In the genomic region with DNA sequence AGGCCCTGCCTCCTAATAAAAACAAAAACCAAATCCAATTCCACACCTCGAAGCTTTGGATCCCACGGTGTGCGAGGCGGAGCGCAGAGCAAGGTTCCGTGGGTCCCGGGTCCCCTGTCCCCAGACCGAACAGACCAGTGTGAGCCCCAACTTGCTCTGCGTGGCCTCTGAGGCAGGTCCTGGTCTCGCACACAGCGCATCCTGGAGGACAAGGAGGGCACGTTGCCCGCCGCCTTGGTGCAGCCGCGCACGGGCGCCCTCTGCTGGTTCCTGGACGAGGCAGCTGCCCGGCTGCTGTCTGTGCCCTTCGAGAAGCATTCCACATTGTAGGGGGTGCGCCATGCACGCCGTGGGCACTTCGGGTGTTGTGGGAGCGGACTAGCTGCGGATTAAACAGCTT, we compare ENCODE assay signal across 9 mouse cellular contexts. TPM values are rescaled to one million over a fixed set of nuclear protein-coding genes. Genes with fewer than 3 reads are reported as not detected.
DNase-seq lines count a peak whose midpoint lies in the region; ATAC-seq lines count a peak whose summit lies in the region.
"Had no signal": no experiment of that assay in that cellular context is flagged by ENCODE, and none has a peak within 500 bp of the region (broad histone marks: within the 10 kb centered on the region; RNA-seq: fewer than 3 reads in every experiment).

No protein-coding gene starts in this region.

- peak; percentile 2; the same call in 1 of the 2 replicates for ATAC-seq in hindbrain, embryonic 13.5 days (ENCODE audit: low FRiP score)

- H3K9me3 ChIP-seq in hindbrain, embryonic 13.5 days, result no peaks in the 10 kb centered on the region

- peak overlapping the region; percentile 23; the same call in 1 of the 2 replicates for H3K4me2 ChIP-seq in hindbrain, embryonic 13.5 days

- peaks cover 11% of the 10 kb centered on the region for H3K27me3 ChIP-seq in hindbrain, embryonic 13.5 days

- H3K9ac ChIP-seq in hindbrain, embryonic 13.5 days, result peak overlapping the region; percentile 21; the same call in 1 of the 2 replicates

- peak; percentile 80 for DNase-seq in MN1 (ENCODE audit: low spot score)
- peak; percentile 92 for DNase-seq in cerebellum, adult 9-10 months
- peak; percentile 75 to 94 for DNase-seq in frontal cortex, adult 2 months (ENCODE audit: extremely low spot score in 1 of 2, low spot score in 1 of 2)
- peak; percentile 89 to 96 for DNase-seq in layer of hippocampus, postnatal 25 days (ENCODE audit: extremely low spot score in 1 of 2, low spot score in 1 of 2)
- DNase-seq in lung, postnatal 25 days (ENCODE audit: low spot score), result peak; percentile 86
- peak; percentile 63 for DNase-seq in retina, adult 2 months (ENCODE audit: low read depth, low spot score)
- DNase-seq in thymus, postnatal 14 days, result peak; percentile 94

- 8% methylated on average over 27 of the region's 27 CpGs for WGBS in hindbrain, embryonic 13.5 days

- peaks cover 38% of the 10 kb centered on the region for H3K4me1 ChIP-seq in hindbrain, embryonic 13.5 days (replicated peaks)

- no peak overlapping the region for H3K4me3 ChIP-seq in hindbrain, embryonic 13.5 days

- peaks cover 25% of the 10 kb centered on the region for H3K36me3 ChIP-seq in hindbrain, embryonic 13.5 days

- no peak overlapping the region for H3K27ac ChIP-seq in hindbrain, embryonic 13.5 days

RNA-seq across cellular contexts. Expression of a gene that starts 1.6 kb away (rescaled TPM):
- 4.3 and 4.5 TPM in 2 replicates for polyA plus RNA-seq in frontal cortex, adult 2 months (2012; rRNA removed)
- 6.9 and 8.2 TPM in 2 replicates for polyA plus RNA-seq in hindbrain, embryonic 13.5 days (2015; fragmentation: Nextera tagmentation; extraction: Ambion mirVana)
- total RNA-seq in layer of hippocampus, postnatal 25 days (2021), result 1 to 10 TPM; 2.7 to 4.3 TPM

RNA-seq across cellular contexts. Expression of a gene that starts 3.9 kb away (rescaled TPM):
- polyA plus RNA-seq in frontal cortex, adult 2 months (2012; rRNA removed), result 45.6 and 51.6 TPM in 2 replicates
- 197 and 204 TPM in 2 replicates for polyA plus RNA-seq in hindbrain, embryonic 13.5 days (2015; fragmentation: Nextera tagmentation; extraction: Ambion mirVana)
- total RNA-seq in layer of hippocampus, postnatal 25 days (2021), result 10 to 100 TPM; 36.3 to 38.9 TPM

RNA-seq across cellular contexts. Expression of a gene that starts 14.9 kb away (rescaled TPM):
- polyA plus RNA-seq in frontal cortex, adult 2 months (2012; rRNA removed), result 99.4 and 104 TPM in 2 replicates
- polyA plus RNA-seq in hindbrain, embryonic 13.5 days (2015; fragmentation: Nextera tagmentation; extraction: Ambion mirVana), result 57.5 and 63.2 TPM in 2 replicates
- total RNA-seq in layer of hippocampus, postnatal 25 days (2021), result 10 to 100 TPM; 56.7 to 58.7 TPM

RNA-seq across cellular contexts. Expression of a gene that starts 27.2 kb away (rescaled TPM):
- polyA plus RNA-seq in frontal cortex, adult 2 months (2012; rRNA removed), result 183 and 191 TPM in 2 replicates
- polyA plus RNA-seq in hindbrain, embryonic 13.5 days (2015; fragmentation: Nextera tagmentation; extraction: Ambion mirVana), result 78.5 and 81.9 TPM in 2 replicates
- 100 to 1,000 TPM; 107 to 128 TPM for total RNA-seq in layer of hippocampus, postnatal 25 days (2021)

RNA-seq across cellular contexts. Expression of a gene that starts 29.5 kb away (rescaled TPM):
- polyA plus RNA-seq in frontal cortex, adult 2 months (2012; rRNA removed), result 0.06 TPM in 1 of 2 replicates, not detected in the other
- not detected in 2 replicates for polyA plus RNA-seq in hindbrain, embryonic 13.5 days (2015; fragmentation: Nextera tagmentation; extraction: Ambion mirVana)
- total RNA-seq in layer of hippocampus, postnatal 25 days (2021), result not detected
- polyA plus RNA-seq: large intestine, adult 2 months had no signal
